Mouse (Mus musculus): ENCODE data around the gene Vapa. TPM values are rescaled to one million over a fixed set of nuclear protein-coding genes. Genes with fewer than 3 reads are reported as not detected.

Gene Vapa
- polyA plus RNA-seq, 1 experiment from 2014 or later: 163 TPM

- 65% methylated on average over 3 of the region's 3 CpGs for WGBS
- Histone ChIP-seq H3K4me1 (replicated peaks; ENCODE audit: control insufficient read depth, insufficient read depth, low read length) (peaks cover 21% of the 10 kb centered on the region), H3K9me3 (ENCODE audit: control insufficient read depth, low read length) (no peaks in the 10 kb centered on the region), H3K27me3 (replicated peaks; ENCODE audit: control insufficient read depth, insufficient read depth, low read length) (no peaks in the 10 kb centered on the region), H3K4me3 (ENCODE audit: low read depth, low read length) (no peak overlapping the region), H3K36me3 (ENCODE audit: control insufficient read depth, insufficient read depth, low read length) (no peaks in the 10 kb centered on the region; the same call in 1 of the 2 replicates), H3K4me2 (no peak overlapping the region), H3K9ac (ENCODE audit: low read depth, low read length) (no peak overlapping the region), H3K27ac (ENCODE audit: low read depth, low read length) (no peak overlapping the region)
- DNase-seq (ENCODE audit: low spot score): no peak
- 0 out of 2 replicates have a peak, but pooled peaks have one; percentile 54 for ATAC-seq (replicated peaks; ENCODE audit: low FRiP score)
These were observed 15.4 kb downstream of the Vapa start for GRCm38 (mm10) chr17:65597857-65598486.

- Histone ChIP-seq H3K9ac (ENCODE audit: low read depth, low read length) (no peak overlapping the region), H3K4me2 (no peak overlapping the region), H3K9me3 (ENCODE audit: control insufficient read depth, low read length) (no peaks in the 10 kb centered on the region), H3K27me3 (replicated peaks; ENCODE audit: control insufficient read depth, insufficient read depth, low read length) (no peaks in the 10 kb centered on the region), H3K36me3 (ENCODE audit: control insufficient read depth, insufficient read depth, low read length) (peaks cover 5% of the 10 kb centered on the region; the same call in 1 of the 2 replicates), H3K4me3 (ENCODE audit: low read depth, low read length) (no peak overlapping the region), H3K4me1 (replicated peaks; ENCODE audit: control insufficient read depth, insufficient read depth, low read length) (peaks cover 12% of the 10 kb centered on the region), H3K27ac (ENCODE audit: low read depth, low read length) (no peak overlapping the region)
- ATAC-seq (replicated peaks; ENCODE audit: low FRiP score): no peak
- WGBS: 91% methylated on average over 8 of the region's 8 CpGs
- no peak for DNase-seq (ENCODE audit: low spot score)
These were observed 18.7 kb downstream of the Vapa start for GRCm38 (mm10) chr17:65594687-65595086.

GRCm38 (mm10) chr17:65586892-65587291 lies 26.5 kb downstream of the Vapa start:
- Histone ChIP-seq H3K27me3 (replicated peaks; ENCODE audit: control insufficient read depth, insufficient read depth, low read length) (no peaks in the 10 kb centered on the region), H3K4me3 (ENCODE audit: low read depth, low read length) (no peak overlapping the region), H3K36me3 (ENCODE audit: control insufficient read depth, insufficient read depth, low read length) (peaks cover 2% of the 10 kb centered on the region; the same call in 1 of the 2 replicates), H3K9me3 (ENCODE audit: control insufficient read depth, low read length) (no peaks in the 10 kb centered on the region), H3K9ac (ENCODE audit: low read depth, low read length) (no peak overlapping the region), H3K27ac (ENCODE audit: low read depth, low read length) (no peak overlapping the region), H3K4me1 (replicated peaks; ENCODE audit: control insufficient read depth, insufficient read depth, low read length) (peaks cover 2% of the 10 kb centered on the region; the same call in 1 of the 2 replicates), H3K4me2 (no peak overlapping the region)
- ATAC-seq (replicated peaks; ENCODE audit: low FRiP score) (no peak), DNase-seq (ENCODE audit: low spot score) (no peak)
- 77% methylated on average over 3 of the region's 3 CpGs for WGBS

- ATAC-seq (replicated peaks; ENCODE audit: low FRiP score) (no peak), DNase-seq (ENCODE audit: low spot score) (no peak)
- Histone ChIP-seq H3K9ac (ENCODE audit: low read depth, low read length) (no peak overlapping the region), H3K4me3 (ENCODE audit: low read depth, low read length) (no peak overlapping the region), H3K9me3 (ENCODE audit: control insufficient read depth, low read length) (no peaks in the 10 kb centered on the region), H3K27ac (ENCODE audit: low read depth, low read length) (no peak overlapping the region), H3K4me2 (no peak overlapping the region), H3K27me3 (replicated peaks; ENCODE audit: control insufficient read depth, insufficient read depth, low read length) (no peaks in the 10 kb centered on the region), H3K4me1 (replicated peaks; ENCODE audit: control insufficient read depth, insufficient read depth, low read length) (no peaks in the 10 kb centered on the region), H3K36me3 (ENCODE audit: control insufficient read depth, insufficient read depth, low read length) (peaks cover 10% of the 10 kb centered on the region; the same call in 1 of the 2 replicates)
- WGBS: 90% methylated on average over 5 of the region's 5 CpGs
These were observed 31.9 kb downstream of the Vapa start for GRCm38 (mm10) chr17:65581440-65581839.

GRCm38 (mm10) chr17:65579766-65580165 lies 33.6 kb downstream of the Vapa start:
- H3K27ac ChIP-seq (ENCODE audit: low read depth, low read length): no peak overlapping the region
- no peaks in the 10 kb centered on the region for H3K27me3 ChIP-seq (replicated peaks; ENCODE audit: control insufficient read depth, insufficient read depth, low read length)
- H3K9me3 ChIP-seq (ENCODE audit: control insufficient read depth, low read length): no peaks in the 10 kb centered on the region
- H3K4me3 ChIP-seq (ENCODE audit: low read depth, low read length): no peak overlapping the region
- no peak overlapping the region for H3K9ac ChIP-seq (ENCODE audit: low read depth, low read length)
- no peak overlapping the region for H3K4me2 ChIP-seq
- peaks cover 10% of the 10 kb centered on the region; the same call in 1 of the 2 replicates for H3K36me3 ChIP-seq (ENCODE audit: control insufficient read depth, insufficient read depth, low read length)
- no peak for ATAC-seq (replicated peaks; ENCODE audit: low FRiP score)
- no peaks in the 10 kb centered on the region for H3K4me1 ChIP-seq (replicated peaks; ENCODE audit: control insufficient read depth, insufficient read depth, low read length)
- no peak for DNase-seq (ENCODE audit: low spot score)
- 93% methylated on average over 7 of the region's 7 CpGs for WGBS

- ATAC-seq (replicated peaks; ENCODE audit: low FRiP score): peak; percentile 40; the same call in 1 of the 2 replicates
- WGBS: 56% methylated on average over 1 of the region's 1 CpGs
These were observed 38.0 kb downstream of the Vapa start for GRCm38 (mm10) chr17:65575339-65575738.

GRCm38 (mm10) chr17:65574850-65575249 lies 38.5 kb downstream of the Vapa start:
- Histone ChIP-seq H3K27ac (ENCODE audit: low read depth, low read length) (no peak overlapping the region), H3K27me3 (replicated peaks; ENCODE audit: control insufficient read depth, insufficient read depth, low read length) (no peaks in the 10 kb centered on the region), H3K36me3 (ENCODE audit: control insufficient read depth, insufficient read depth, low read length) (0 out of 2 replicates have a peak, but pooled peaks cover 2% of the 10 kb centered on the region), H3K4me3 (ENCODE audit: low read depth, low read length) (no peak overlapping the region), H3K4me1 (replicated peaks; ENCODE audit: control insufficient read depth, insufficient read depth, low read length) (no peaks in the 10 kb centered on the region), H3K4me2 (no peak overlapping the region), H3K9me3 (ENCODE audit: control insufficient read depth, low read length) (no peaks in the 10 kb centered on the region), H3K9ac (ENCODE audit: low read depth, low read length) (no peak overlapping the region)
- 80% methylated on average over 8 of the region's 8 CpGs for WGBS
- no peak for ATAC-seq (replicated peaks; ENCODE audit: low FRiP score)
- DNase-seq (ENCODE audit: low spot score): no peak

More at GRCm38 (mm10) chr17:65575339-65575738, 38.0 kb downstream of the Vapa start:
- peaks cover 2% of the 10 kb centered on the region; the same call in 1 of the 2 replicates for H3K36me3 ChIP-seq (ENCODE audit: control insufficient read depth, insufficient read depth, low read length)
- no peak overlapping the region for H3K4me3 ChIP-seq (ENCODE audit: low read depth, low read length)
- no peaks in the 10 kb centered on the region for H3K27me3 ChIP-seq (replicated peaks; ENCODE audit: control insufficient read depth, insufficient read depth, low read length)
- DNase-seq (ENCODE audit: low spot score): no peak
- H3K4me2 ChIP-seq: no peak overlapping the region
- H3K4me1 ChIP-seq (replicated peaks; ENCODE audit: control insufficient read depth, insufficient read depth, low read length): no peaks in the 10 kb centered on the region
- no peak overlapping the region for H3K9ac ChIP-seq (ENCODE audit: low read depth, low read length)
- no peak overlapping the region for H3K27ac ChIP-seq (ENCODE audit: low read depth, low read length)
- no peaks in the 10 kb centered on the region for H3K9me3 ChIP-seq (ENCODE audit: control insufficient read depth, low read length)

GRCm38 (mm10) chr17:65571866-65572265 lies 41.5 kb downstream of the Vapa start:
- Histone ChIP-seq H3K4me2 (no peak overlapping the region), H3K4me1 (replicated peaks; ENCODE audit: control insufficient read depth, insufficient read depth, low read length) (no peaks in the 10 kb centered on the region), H3K4me3 (ENCODE audit: low read depth, low read length) (no peak overlapping the region), H3K27me3 (replicated peaks; ENCODE audit: control insufficient read depth, insufficient read depth, low read length) (no peaks in the 10 kb centered on the region), H3K9me3 (ENCODE audit: control insufficient read depth, low read length) (no peaks in the 10 kb centered on the region), H3K36me3 (ENCODE audit: control insufficient read depth, insufficient read depth, low read length) (no peaks in the 10 kb centered on the region), H3K27ac (ENCODE audit: low read depth, low read length) (no peak overlapping the region), H3K9ac (ENCODE audit: low read depth, low read length) (no peak overlapping the region)
- WGBS: 69% methylated on average over 9 of the region's 9 CpGs
- ATAC-seq (replicated peaks; ENCODE audit: low FRiP score) (no peak), DNase-seq (ENCODE audit: low spot score) (no peak)

GRCm38 (mm10) chr17:65571466-65571865 lies 41.9 kb downstream of the Vapa start:
- 78% methylated on average over 8 of the region's 8 CpGs for WGBS
- H3K27ac ChIP-seq (ENCODE audit: low read depth, low read length): no peak overlapping the region
- no peaks in the 10 kb centered on the region for H3K4me1 ChIP-seq (replicated peaks; ENCODE audit: control insufficient read depth, insufficient read depth, low read length)
- no peaks in the 10 kb centered on the region for H3K9me3 ChIP-seq (ENCODE audit: control insufficient read depth, low read length)
- no peaks in the 10 kb centered on the region for H3K27me3 ChIP-seq (replicated peaks; ENCODE audit: control insufficient read depth, insufficient read depth, low read length)
- DNase-seq (ENCODE audit: low spot score) (no peak), ATAC-seq (replicated peaks; ENCODE audit: low FRiP score) (no peak)
- H3K9ac ChIP-seq (ENCODE audit: low read depth, low read length): no peak overlapping the region
- no peak overlapping the region for H3K4me3 ChIP-seq (ENCODE audit: low read depth, low read length)
- H3K4me2 ChIP-seq: no peak overlapping the region
- H3K36me3 ChIP-seq (ENCODE audit: control insufficient read depth, insufficient read depth, low read length): no peaks in the 10 kb centered on the region
